ENCODE assay signal across 11 mouse cellular contexts in the genomic region with DNA sequence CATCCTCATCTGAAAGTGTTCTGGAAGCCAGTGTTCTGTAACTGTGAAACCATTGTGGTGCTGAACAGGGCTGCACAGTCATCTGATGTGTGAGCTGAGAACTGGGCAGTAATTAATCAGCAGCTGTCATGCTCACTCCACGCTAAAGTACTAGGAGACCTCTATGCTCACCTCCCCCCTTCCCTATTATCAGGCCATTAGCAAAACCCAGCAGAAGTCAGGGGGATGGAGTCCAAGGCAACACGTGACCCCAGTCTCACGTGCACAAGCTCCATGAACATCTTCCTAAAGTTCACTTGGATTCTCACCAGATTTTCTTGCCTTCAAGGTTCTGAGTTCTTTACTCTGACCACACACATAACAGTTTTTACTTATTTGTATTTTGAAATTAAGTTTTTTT. TPM values are rescaled to one million over a fixed set of nuclear protein-coding genes. Genes with fewer than 3 reads are reported as not detected.
DNase-seq lines count a peak whose midpoint lies in the region; ATAC-seq and TF ChIP-seq lines count a peak whose summit lies in the region.
"Had no signal": no experiment of that assay in that cellular context is flagged by ENCODE, and none has a peak within 500 bp of the region (broad histone marks: within the 10 kb centered on the region; RNA-seq: fewer than 3 reads in every experiment).

No protein-coding gene starts in this region.

- H3K4me3 ChIP-seq in heart, embryonic 13.5 days = no peak overlapping the region
- H3K4me3 ChIP-seq in CH12.LX (replicated peaks in 1 of 3; ENCODE audit: low read depth in 2 of 3, low read length in 2 of 3, poor library complexity in 1 of 3) = no peak overlapping the region
- no peak overlapping the region for H3K4me3 ChIP-seq in embryonic facial prominence, embryonic 10.5 days
- H3K4me3 ChIP-seq in kidney, embryonic 16.5 days (ENCODE audit: low read length) = no peak overlapping the region

- H3K27ac ChIP-seq in heart, embryonic 13.5 days (replicated peaks) = peak overlapping the region; percentile 22
- no peak overlapping the region for H3K27ac ChIP-seq in CH12.LX (ENCODE audit: insufficient read depth, low read depth)
- 0 out of 2 replicates have a peak overlapping the region, but pooled peaks have one; percentile 6 for H3K27ac ChIP-seq in embryonic facial prominence, embryonic 10.5 days (replicated peaks)
- H3K27ac ChIP-seq in kidney, embryonic 16.5 days (ENCODE audit: low read length) = peak overlapping the region; percentile 48

- dilution Hi-C loops in CH12.LX (cut with MboI; ENCODE audit: extremely low pct_ligation_motif_present, extremely low pct_unique_long_range_greater_than_20kb, low sequenced_read_pairs) = no loop called here

- no peaks in the 10 kb centered on the region for H3K36me3 ChIP-seq in heart, embryonic 13.5 days
- H3K36me3 ChIP-seq in CH12.LX (replicated peaks in 1 of 2; ENCODE audit: control insufficient read depth in 1 of 2, insufficient read depth in 1 of 2, low read length in 1 of 2) = no peaks in the 10 kb centered on the region
- no peaks in the 10 kb centered on the region for H3K36me3 ChIP-seq in embryonic facial prominence, embryonic 10.5 days (replicated peaks)
- no peaks in the 10 kb centered on the region for H3K36me3 ChIP-seq in kidney, embryonic 16.5 days (ENCODE audit: insufficient read depth, low read length)

- no peaks in the 10 kb centered on the region for H3K27me3 ChIP-seq in heart, embryonic 13.5 days (replicated peaks)
- no peaks in the 10 kb centered on the region for H3K27me3 ChIP-seq in CH12.LX (replicated peaks)
- no peaks in the 10 kb centered on the region for H3K27me3 ChIP-seq in embryonic facial prominence, embryonic 10.5 days (replicated peaks; ENCODE audit: low read depth, poor library complexity, severe bottlenecking)
- H3K27me3 ChIP-seq in kidney, embryonic 16.5 days (ENCODE audit: insufficient read depth, low read length) = no peaks in the 10 kb centered on the region

- ATAC-seq in heart, embryonic 13.5 days (ENCODE audit: extremely low read depth, insufficient number of reproducible peaks, low FRiP score, low TSS enrichment) = no peak
- ATAC-seq in kidney, embryonic 16.5 days (ENCODE audit: low FRiP score, low TSS enrichment) = peak; percentile 78; the same call in 1 of the 2 replicates

- peaks cover 21% of the 10 kb centered on the region for H3K4me1 ChIP-seq in heart, embryonic 13.5 days
- H3K4me1 ChIP-seq in CH12.LX (ENCODE audit: control insufficient read depth in 1 of 2, insufficient read depth in 2 of 2) = no peaks in the 10 kb centered on the region
- H3K4me1 ChIP-seq in embryonic facial prominence, embryonic 10.5 days = peaks cover 20% of the 10 kb centered on the region
- peaks cover 26% of the 10 kb centered on the region for H3K4me1 ChIP-seq in kidney, embryonic 16.5 days (ENCODE audit: insufficient read depth, low read length)

- TF ChIP-seq RAD21 in CH12.LX (IDR thresholded peaks at IDR 0.05; ENCODE audit: low read depth, low read length) = no peak

- no peak overlapping the region for H3K9ac ChIP-seq in heart, embryonic 13.5 days
- no peak overlapping the region for H3K9ac ChIP-seq in CH12.LX (ENCODE audit: insufficient read depth, low read depth)
- H3K9ac ChIP-seq in kidney, embryonic 16.5 days (replicated peaks; ENCODE audit: low read length) = no peak overlapping the region

- H3K4me2 ChIP-seq in heart, embryonic 13.5 days = peak overlapping the region; percentile 23; the same call in 1 of the 2 replicates
- no peak overlapping the region for H3K4me2 ChIP-seq in CH12.LX (ENCODE audit: insufficient read depth, low read depth, poor library complexity, severe bottlenecking)
- H3K4me2 ChIP-seq in kidney, embryonic 16.5 days (replicated peaks; ENCODE audit: low read depth, low read length) = 0 out of 2 replicates have a peak overlapping the region, but pooled peaks have one; percentile 12

- 11% methylated on average over 3 of the region's 3 CpGs for WGBS in heart, embryonic 13.5 days
- 41% methylated on average over 3 of the region's 3 CpGs for WGBS in embryonic facial prominence, embryonic 10.5 days
- 14% methylated on average over 3 of the region's 3 CpGs for WGBS in kidney, embryonic 16.5 days

- no peak for TF ChIP-seq EP300 in CH12.LX (IDR thresholded peaks at IDR 0.05; ENCODE audit: low read length)

- TF ChIP-seq CTCF in CH12.LX (conservative IDR thresholded peaks at IDR 0.05 in 1 of 2, IDR thresholded peaks at IDR 0.05 in 1 of 2; ENCODE audit: low read depth in 2 of 2, low read length in 2 of 2) = no peak

- H3K9me3 ChIP-seq in heart, embryonic 13.5 days = no peaks in the 10 kb centered on the region
- H3K9me3 ChIP-seq in CH12.LX (replicated peaks; ENCODE audit: low read length) = no peaks in the 10 kb centered on the region
- no peaks in the 10 kb centered on the region for H3K9me3 ChIP-seq in embryonic facial prominence, embryonic 10.5 days
- H3K9me3 ChIP-seq in kidney, embryonic 16.5 days (ENCODE audit: low read length) = no peaks in the 10 kb centered on the region

- no peak for DNase-seq in heart, adult 9 months (ENCODE audit: low spot score in 2 of 2)
- DNase-seq in CH12.LX (ENCODE audit: extremely low read depth) = no peak
- DNase-seq in embryonic facial prominence, embryonic 10.5 days (ENCODE audit: low spot score) = peak; percentile 54
- DNase-seq in thymus, adult 18-20 months = no peak
- DNase-seq in T-cell, adult 2 months (ENCODE audit: low spot score) = no peak
- no peak for DNase-seq in ovary, postnatal 36 days (ENCODE audit: low spot score)
- DNase-seq: heart, postnatal 10 days; right cerebral cortex, postnatal 4 days; thymus, postnatal 25 days had no signal

- in situ Hi-C loops in CH12.LX (cut with MboI; ENCODE audit: low pct_ligation_motif_present, low pct_unique_long_range_greater_than_20kb, low sequenced_read_pairs) = no loop called here

- no peak for TF ChIP-seq POLR2A in CH12.LX (IDR thresholded peaks at IDR 0.05; ENCODE audit: low read depth, low read length)

- no peaks in the 10 kb centered on the region for H3K79me2 ChIP-seq in CH12.LX (replicated peaks; ENCODE audit: control insufficient read depth, extremely low read depth, insufficient read depth, poor library complexity, severe bottlenecking)

TF ChIP-seq in CH12.LX, 34 proteins besides CTCF, POLR2A, EP300 and RAD21:
- TF ChIP-seq BHLHE40 (IDR thresholded peaks at IDR 0.05; ENCODE audit: low read depth, low read length) (peak; percentile 31), ZMIZ1 (IDR thresholded peaks at IDR 0.05; ENCODE audit: low read depth, low read length) (no peak)

RNA-seq across cellular contexts. Expression of a gene that starts 11.7 kb away (rescaled TPM):
- 3.2 and 4.8 TPM in 2 replicates for polyA plus RNA-seq in heart, embryonic 13.5 days (2015; fragmentation: Nextera tagmentation; extraction: Ambion mirVana)
- total RNA-seq in CH12.LX (2012; rRNA removed) = not detected in 2 replicates
- not detected in 2 replicates for total RNA-seq in CH12.LX (2014; rRNA removed)
- polyA plus RNA-seq in CH12.LX (2012; ENCODE audit: insufficient read length, low read depth) = not detected in 2 replicates
- polyA plus RNA-seq in embryonic facial prominence, embryonic 10.5 days (2016; fragmentation: Nextera tagmentation; extraction: Ambion mirVana) = 10.3 and 11.9 TPM in 2 replicates
- 20.8 and 26.2 TPM in 2 replicates for polyA plus RNA-seq in kidney, embryonic 16.5 days (2015; fragmentation: Nextera tagmentation; extraction: Ambion mirVana)
